Mouse (Mus musculus) megakaryocyte, embryonic 14.5 days (primary cell): ENCODE results near the gene Trp73. TPM values are rescaled to one million over a fixed set of nuclear protein-coding genes. Genes with fewer than 3 reads are reported as not detected.

Source experiments
- H3K27me3 ChIP-seq: replicated peaks from 2 replicates; pipeline ENCODE3; 2012; ENCODE audit warnings: inconsistent platforms
- H3K36me3 ChIP-seq: replicated peaks from 2 replicates; pipeline ENCODE3; 2012; ENCODE audit warnings: low read length, inconsistent platforms, mixed read lengths
- H3K4me1 ChIP-seq: 2 replicates; pipeline ENCODE4 v1.6.1; 2012; ENCODE audit warnings: inconsistent platforms
- H3K4me3 ChIP-seq: replicated peaks from 2 replicates; pipeline ENCODE3; 2012; ENCODE audit warnings: moderate library complexity, mild to moderate bottlenecking, inconsistent platforms
- H3K9me3 ChIP-seq: 2 replicates; pipeline ENCODE4 v1.6.1; 2012; ENCODE audit warnings: inconsistent platforms
- FLI1 ChIP-seq: IDR thresholded peaks from 2 replicates; pipeline ENCODE4 v1.6.1; 2012; ENCODE audit warnings: low read length, inconsistent platforms, mixed read lengths
- GATA1 ChIP-seq: IDR thresholded peaks from 3 replicates; pipeline ENCODE4 v1.6.1; 2012; ENCODE audit warnings: mixed read lengths, low read length, inconsistent platforms, borderline replicate concordance
- polyA plus RNA-seq: library from polyadenylated mRNA; stranded (reverse); fragments of >175 nt; gene quantifications from 2 replicates; pipeline ENCODE4 v1.2.3, GENCODE M21; 2012; ENCODE audit warnings: low replicate concordance; ENCODE audit not compliant: insufficient read depth

The Trp73 gene
- polyA plus RNA-seq: not detected in 2 replicates

DNA sequence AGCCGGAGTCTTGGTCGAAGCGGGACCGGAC is at the start of gene Trp73:
Gene Trp73, minus strand, starts transcription at position 27 of the 31 bp plus-strand sequence.
- peaks cover 45% of the 10 kb centered on the region for H3K4me1 ChIP-seq
- H3K4me3 ChIP-seq: peak within 1 kb of the TSS; percentile 96
- TF ChIP-seq GATA1 (no peak), FLI1 (no peak)
- H3K9me3 ChIP-seq: no peaks in the 10 kb centered on the region
- peaks cover 68% of the 10 kb centered on the region for H3K27me3 ChIP-seq
- peaks cover under 1% of the 10 kb centered on the region for H3K36me3 ChIP-seq

DNA sequence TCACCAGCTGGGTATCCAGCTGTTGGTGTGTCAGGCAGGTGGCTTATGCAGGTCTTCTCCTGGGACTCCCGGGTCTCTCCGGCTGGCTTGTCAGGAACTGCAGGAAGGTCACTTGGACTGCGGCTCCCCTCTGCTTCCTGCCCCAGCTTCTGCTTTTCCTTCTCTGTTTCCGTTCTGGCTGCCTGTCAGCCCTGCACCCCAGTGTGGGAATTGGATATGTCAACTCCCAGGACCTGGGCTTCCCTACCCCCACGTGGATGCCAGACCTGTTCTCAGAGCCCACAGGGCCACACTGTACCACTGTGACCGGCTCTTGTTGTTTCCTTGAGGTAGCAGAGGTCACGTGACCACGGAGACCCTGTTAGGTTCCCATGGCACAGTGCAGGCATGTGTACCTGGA is 48.9 kb upstream of the Trp73 start:
- H3K4me1 ChIP-seq: peaks cover 11% of the 10 kb centered on the region
- peaks cover 2% of the 10 kb centered on the region for H3K9me3 ChIP-seq
- H3K27me3 ChIP-seq: peaks cover 63% of the 10 kb centered on the region
- peak overlapping the region; percentile 42 for H3K4me3 ChIP-seq
- no peaks in the 10 kb centered on the region for H3K36me3 ChIP-seq
- TF ChIP-seq GATA1 (no peak), FLI1 (no peak)

DNA sequence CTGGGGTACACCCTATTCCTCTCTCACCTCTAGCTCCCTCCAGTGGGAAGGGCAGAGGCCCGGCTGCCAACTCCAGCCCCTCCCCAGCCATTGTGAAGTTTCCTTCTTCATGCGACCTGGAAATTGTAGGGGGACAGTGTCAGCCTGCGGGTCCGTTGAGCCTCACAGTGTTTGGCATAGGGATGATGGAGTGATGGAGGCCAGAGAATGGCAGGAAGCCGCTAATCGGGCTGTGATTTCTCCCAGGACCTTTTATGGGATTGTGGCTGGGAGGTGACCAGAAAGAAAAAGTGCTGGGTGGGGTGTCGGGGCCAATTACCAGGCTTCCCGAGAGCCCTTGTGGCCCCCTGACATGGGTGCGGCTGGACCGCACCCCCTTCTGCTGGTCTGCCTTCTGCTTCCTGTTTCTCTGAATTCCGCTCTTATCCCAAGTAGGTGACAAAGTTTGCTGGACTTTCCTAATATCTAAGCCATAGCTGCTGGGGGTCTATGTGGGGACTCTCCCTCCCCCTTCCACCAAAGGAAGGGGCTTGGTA is 46.1 kb upstream of the Trp73 start:
- peaks cover 11% of the 10 kb centered on the region for H3K4me1 ChIP-seq
- peaks cover 73% of the 10 kb centered on the region for H3K27me3 ChIP-seq

DNA sequence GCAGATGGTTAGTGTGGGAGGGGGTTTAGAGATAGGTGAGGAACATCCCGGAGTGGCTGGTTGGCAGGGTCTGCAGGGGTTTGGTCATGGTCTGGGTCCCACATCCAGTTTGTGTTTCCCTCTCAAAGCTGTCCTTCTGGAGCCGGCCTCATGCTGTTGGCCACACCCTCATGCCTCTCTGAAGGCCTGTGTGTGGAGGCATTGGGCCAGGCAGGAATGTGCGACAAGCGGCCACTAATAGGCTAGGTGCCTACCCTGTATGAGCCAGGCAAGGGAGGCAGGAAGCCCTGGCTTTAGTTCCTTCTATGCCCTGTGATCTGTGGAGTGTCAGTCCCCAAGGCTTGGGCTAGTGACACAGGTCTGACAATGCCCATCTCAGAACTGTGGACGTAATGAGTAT is 45.0 kb upstream of the Trp73 start:
- TF ChIP-seq GATA1 (no peak), FLI1 (no peak)
- Histone ChIP-seq H3K27me3 (peaks cover 69% of the 10 kb centered on the region), H3K4me1 (peaks cover 11% of the 10 kb centered on the region), H3K36me3 (no peaks in the 10 kb centered on the region), H3K9me3 (no peaks in the 10 kb centered on the region), H3K4me3 (no peak overlapping the region)

More for the DNA sequence above, 46.1 kb upstream of the Trp73 start:
- Histone ChIP-seq H3K4me3 (no peak overlapping the region), H3K36me3 (no peaks in the 10 kb centered on the region), H3K9me3 (no peaks in the 10 kb centered on the region)
- TF ChIP-seq GATA1: no peak
- no peak for TF ChIP-seq FLI1

DNA sequence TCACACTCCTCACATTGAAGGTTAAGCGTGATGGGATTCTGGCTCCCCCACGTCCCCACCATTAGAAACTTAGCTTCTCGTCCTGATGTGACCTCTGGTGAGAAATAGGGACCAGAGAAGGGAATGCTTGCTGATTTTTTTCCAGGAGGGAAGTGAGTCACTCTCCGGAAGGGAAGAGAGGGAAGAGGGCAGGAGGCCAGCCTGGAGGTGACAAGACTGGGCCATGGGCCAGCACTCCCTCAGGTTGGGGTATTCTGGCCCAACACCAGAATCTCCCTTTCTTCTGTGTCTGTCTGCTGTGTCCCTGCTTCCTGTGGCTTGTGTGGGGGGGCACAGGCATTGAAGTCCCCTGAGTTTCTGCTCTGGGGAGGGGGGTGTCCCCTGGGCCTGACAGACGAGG is 43.6 kb upstream of the Trp73 start:
- H3K36me3 ChIP-seq: no peaks in the 10 kb centered on the region
- peaks cover 62% of the 10 kb centered on the region for H3K27me3 ChIP-seq
- H3K4me1 ChIP-seq: peaks cover 4% of the 10 kb centered on the region
- no peaks in the 10 kb centered on the region for H3K9me3 ChIP-seq
- H3K4me3 ChIP-seq: no peak overlapping the region
- TF ChIP-seq FLI1 (no peak), GATA1 (no peak)

- H3K4me3 ChIP-seq: no peak overlapping the region
- H3K9me3 ChIP-seq: no peaks in the 10 kb centered on the region
- peaks cover 55% of the 10 kb centered on the region for H3K27me3 ChIP-seq
- TF ChIP-seq FLI1 (no peak), GATA1 (no peak)
- H3K36me3 ChIP-seq: no peaks in the 10 kb centered on the region
- no peaks in the 10 kb centered on the region for H3K4me1 ChIP-seq
These were observed 41.0 kb upstream of the Trp73 start for GRCm38 (mm10) chr4:154181001-154181400.

DNA sequence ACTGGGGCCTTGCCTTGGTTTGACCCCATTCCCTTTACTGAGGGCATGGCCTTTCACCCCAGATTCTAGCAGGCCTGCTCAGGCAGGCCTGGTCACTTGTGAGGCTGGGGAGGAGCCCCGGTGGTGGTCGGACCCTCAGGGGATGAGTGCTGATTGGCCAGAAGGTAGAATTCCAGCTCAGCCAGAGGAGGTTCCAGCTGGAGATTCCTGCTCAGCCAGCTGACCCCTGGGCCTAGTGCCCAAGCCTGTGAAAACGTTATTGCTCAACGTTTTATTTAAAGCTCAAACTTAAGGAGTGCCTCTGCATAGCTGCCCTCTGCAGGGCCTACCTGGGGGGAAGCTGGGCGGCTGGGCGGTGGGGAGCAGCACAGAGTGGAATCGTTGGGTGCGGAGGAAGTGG is 37.2 kb upstream of the Trp73 start:
- no peak overlapping the region for H3K4me3 ChIP-seq
- no peaks in the 10 kb centered on the region for H3K4me1 ChIP-seq
- peaks cover 63% of the 10 kb centered on the region for H3K27me3 ChIP-seq
- no peaks in the 10 kb centered on the region for H3K9me3 ChIP-seq
- TF ChIP-seq FLI1: no peak
- TF ChIP-seq GATA1: no peak
- no peaks in the 10 kb centered on the region for H3K36me3 ChIP-seq

DNA sequence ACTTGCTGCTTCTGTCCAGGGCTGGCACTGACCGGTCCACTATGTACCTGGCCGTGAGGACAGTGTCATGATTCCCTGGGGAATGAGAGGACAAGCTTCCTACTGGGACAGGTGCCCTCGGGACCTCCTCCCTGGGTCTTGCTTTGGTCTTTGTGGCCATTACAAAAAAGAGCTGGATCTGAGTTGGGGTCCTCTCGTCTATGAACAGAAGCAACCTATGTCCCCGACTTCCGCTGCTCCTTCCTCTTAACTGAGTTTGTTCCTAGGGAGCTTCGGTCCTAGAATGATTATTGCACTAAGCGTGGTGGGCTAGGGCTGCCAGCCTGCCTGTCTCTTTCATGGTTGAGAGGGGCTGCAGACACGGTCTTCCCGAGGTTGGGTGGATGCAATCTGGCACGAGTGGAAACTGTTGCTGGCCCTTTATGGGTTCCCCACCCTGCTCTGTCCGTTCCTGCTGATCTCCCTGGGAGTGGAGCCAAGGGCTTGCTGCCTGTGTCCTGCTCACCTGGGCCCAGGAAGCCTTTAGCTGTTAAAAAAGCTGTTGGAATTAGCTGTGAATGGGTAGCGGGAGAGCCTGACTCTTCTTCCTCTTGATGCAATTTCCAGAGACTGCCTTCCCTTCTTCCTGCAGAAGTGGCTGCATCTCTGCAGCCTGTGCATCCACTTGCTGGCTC is 32.1 kb upstream of the Trp73 start:
- peaks cover 10% of the 10 kb centered on the region for H3K4me1 ChIP-seq
- no peaks in the 10 kb centered on the region for H3K9me3 ChIP-seq
- TF ChIP-seq FLI1: no peak
- no peak for TF ChIP-seq GATA1
- H3K4me3 ChIP-seq: no peak overlapping the region
- H3K27me3 ChIP-seq: peaks cover 89% of the 10 kb centered on the region
- no peaks in the 10 kb centered on the region for H3K36me3 ChIP-seq

DNA sequence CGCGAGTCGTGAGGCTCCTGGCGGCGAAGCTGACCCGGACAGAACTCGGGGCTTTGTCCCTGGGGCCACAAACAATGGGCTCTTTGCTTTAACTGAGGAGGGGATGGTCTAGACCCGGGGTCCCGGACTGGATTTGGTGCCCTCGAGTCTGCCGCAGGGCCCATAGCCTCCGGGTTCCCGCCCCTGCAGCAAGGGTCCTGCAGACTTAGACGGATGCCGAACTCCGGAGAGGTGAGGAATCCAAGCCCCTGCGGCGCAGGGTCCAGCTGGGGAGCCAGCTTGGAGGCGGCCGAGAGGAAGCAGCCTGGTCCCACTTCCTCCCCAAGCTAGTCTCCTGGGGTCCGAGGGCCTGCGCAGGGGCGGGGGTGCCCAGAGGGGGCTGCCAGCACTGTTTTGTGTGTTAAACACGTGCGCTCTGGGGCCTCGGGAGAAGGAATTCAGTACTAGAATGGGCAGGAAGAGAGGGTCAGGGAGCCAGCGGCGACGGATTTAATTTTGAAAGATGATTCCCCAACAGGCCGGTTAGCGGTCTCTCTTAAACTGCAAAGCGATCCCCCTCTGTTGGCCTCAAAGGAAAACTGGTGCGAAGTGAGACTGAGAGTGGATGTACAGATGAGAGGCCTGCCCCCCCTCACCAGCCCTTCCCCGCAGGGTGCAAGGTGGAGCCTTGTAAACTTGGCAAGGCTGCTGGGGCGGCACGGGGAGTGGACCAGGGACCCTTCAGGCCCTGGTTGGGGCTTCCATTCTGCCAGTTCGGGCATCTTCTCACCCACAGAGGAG is 31.3 kb upstream of the Trp73 start:
- TF ChIP-seq FLI1: no peak
- TF ChIP-seq GATA1: no peak
- H3K27me3 ChIP-seq: peaks cover 83% of the 10 kb centered on the region
- H3K4me3 ChIP-seq: no peak overlapping the region
- peaks cover 3% of the 10 kb centered on the region; the same call in 1 of the 2 replicates for H3K9me3 ChIP-seq
- peaks cover 10% of the 10 kb centered on the region for H3K4me1 ChIP-seq
- H3K36me3 ChIP-seq: no peaks in the 10 kb centered on the region

DNA sequence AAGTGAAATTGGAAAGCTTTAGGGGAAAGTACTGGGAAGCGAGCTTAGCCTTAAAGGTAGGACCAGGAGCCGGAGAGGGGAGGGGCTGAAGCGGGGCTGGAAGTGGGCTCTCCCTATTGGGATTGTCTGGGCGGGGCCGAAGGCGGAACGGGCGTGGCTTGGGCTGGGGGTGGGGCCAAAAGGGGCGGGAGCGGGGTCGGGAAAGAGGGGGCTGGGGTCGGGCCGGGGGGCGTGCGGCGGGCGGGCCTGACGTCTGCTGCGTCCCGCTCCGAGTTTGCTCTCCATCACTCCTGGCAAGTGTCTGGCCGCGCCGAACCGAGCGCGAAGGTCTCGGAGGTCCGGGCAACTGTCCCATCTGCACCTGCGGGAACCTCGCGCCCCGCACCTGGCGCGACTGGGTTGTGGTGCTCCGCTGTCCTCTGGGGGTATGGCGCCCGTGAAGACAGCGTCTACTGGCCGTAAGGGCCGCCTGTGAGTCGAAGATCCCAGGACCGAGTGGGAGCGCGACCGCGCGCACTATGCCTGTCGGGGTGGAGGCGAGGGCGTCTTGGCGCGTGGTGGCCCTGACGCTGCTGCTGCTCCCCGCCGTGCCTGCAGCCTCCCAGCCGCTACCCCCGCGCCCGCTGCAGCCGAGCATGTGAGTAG is 30.6 kb upstream of the Trp73 start, which contains the start of gene Megf6:
Gene Megf6, plus strand, starts transcription at position 225 of the 645 bp plus-strand sequence.
- H3K4me1 ChIP-seq: peaks cover 10% of the 10 kb centered on the region
- TF ChIP-seq GATA1: no peak
- no peak for TF ChIP-seq FLI1
- H3K27me3 ChIP-seq: peaks cover 79% of the 10 kb centered on the region
- no peaks in the 10 kb centered on the region for H3K36me3 ChIP-seq
- H3K9me3 ChIP-seq: peaks cover 3% of the 10 kb centered on the region; the same call in 1 of the 2 replicates
- H3K4me3 ChIP-seq: peak within 1 kb of the TSS; percentile 67
